Mouse (Mus musculus): ENCODE data around the gene Trex2.

GRCm38 (mm10) chrX:73401616-73402015, 33.5 kb downstream of the Trex2 start:
- TF ChIP-seq CTCF (IDR thresholded peaks at IDR 0.05; ENCODE audit: control insufficient read depth, insufficient read depth, insufficient replicate concordance, low read depth, low read length) (no peak), POLR2A (IDR thresholded peaks at IDR 0.05; ENCODE audit: control insufficient read depth, low read depth, low read length) (no peak)
